Comparison of ENCODE assay signal across 8 mouse cellular contexts in the genomic region with DNA sequence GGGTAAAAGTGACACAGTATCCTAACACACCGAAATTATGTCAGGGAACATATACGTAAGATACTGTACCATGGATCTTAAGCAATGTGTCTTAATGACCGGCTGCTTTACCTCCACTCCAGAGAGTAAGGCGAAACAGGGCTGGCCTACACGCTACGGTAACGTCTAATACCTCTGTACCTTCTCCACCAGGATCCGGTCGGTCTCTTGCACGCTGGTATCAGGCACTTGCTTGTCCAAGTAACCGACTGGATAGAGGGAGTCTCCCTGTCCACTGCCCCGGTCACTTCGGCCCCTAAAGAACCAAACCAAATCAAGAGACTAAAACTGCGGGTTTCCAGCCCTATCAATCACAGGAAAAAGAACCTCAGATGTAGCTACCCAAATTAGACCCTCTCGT. TPM values are rescaled to one million over a fixed set of nuclear protein-coding genes. Genes with fewer than 3 reads are reported as not detected.
DNase-seq lines count a peak whose midpoint lies in the region; ATAC-seq lines count a peak whose summit lies in the region.

No protein-coding gene starts in this region.

- H3K27ac ChIP-seq in kidney, embryonic 15.5 days: peak overlapping the region; percentile 94; the same call in 1 of the 2 replicates

- H3K4me1 ChIP-seq in kidney, embryonic 15.5 days: peaks cover 11% of the 10 kb centered on the region

- H3K4me2 ChIP-seq in kidney, embryonic 15.5 days: peak overlapping the region; percentile 73

- peak overlapping the region; percentile 80 for H3K4me3 ChIP-seq in kidney, embryonic 15.5 days (replicated peaks)

- H3K27me3 ChIP-seq in kidney, embryonic 15.5 days: no peaks in the 10 kb centered on the region

- 16% methylated on average over 15 of the region's 15 CpGs for WGBS in kidney, embryonic 15.5 days

- ATAC-seq in kidney, embryonic 15.5 days (replicated peaks; ENCODE audit: low FRiP score): peak; percentile 63
- ATAC-seq in erythroid progenitor cell, adult 5-6 weeks (replicated peaks; ENCODE audit: low FRiP score, poor library complexity, severe bottlenecking): peak; percentile 58
- peak; percentile 18; the same call in 1 of the 2 replicates for ATAC-seq in monocyte, adult 5-6 weeks (replicated peaks; ENCODE audit: insufficient number of reproducible peaks, low FRiP score, low TSS enrichment, poor library complexity, severe bottlenecking)

- no peak for DNase-seq in kidney, adult 11 months
- peak; percentile 33 for DNase-seq in MN1 (ENCODE audit: low spot score)
- peak; percentile 16 to 24 for DNase-seq in kidney, postnatal 4 days
- no peak for DNase-seq in urinary bladder, adult 2 months (ENCODE audit: low spot score)
- DNase-seq in layer of hippocampus, adult 9-10 months (ENCODE audit: low spot score): no peak

- peaks cover 24% of the 10 kb centered on the region for H3K36me3 ChIP-seq in kidney, embryonic 15.5 days

- H3K9ac ChIP-seq in kidney, embryonic 15.5 days: peak overlapping the region; percentile 73

- no peaks in the 10 kb centered on the region for H3K9me3 ChIP-seq in kidney, embryonic 15.5 days (replicated peaks)

RNA-seq across cellular contexts. Expression of gene Emc4, which starts 0.6 kb away (rescaled TPM):
- polyA plus RNA-seq in kidney, embryonic 15.5 days (2015; fragmentation: Nextera tagmentation; extraction: Ambion mirVana): 120 and 123 TPM in 2 replicates
- 23.5 and 30.3 TPM in 2 replicates for total RNA-seq in erythroid progenitor cell, adult 5-6 weeks (2015; ENCODE audit: low replicate concordance)
- 9.9 and 11.3 TPM in 2 replicates for total RNA-seq in erythroid progenitor cell, adult 5-6 weeks (2017; ENCODE audit: low replicate concordance)
- 33.5 to 44.1 TPM (median 34.3 TPM) in 3 replicates for total RNA-seq in monocyte, adult 5-6 weeks (2017)
- 89.9 and 92.4 TPM in 2 replicates for polyA plus RNA-seq in urinary bladder, adult 2 months (2012; rRNA removed)

RNA-seq across cellular contexts. Expression of gene Katnbl1, which starts 11.8 kb away (rescaled TPM):
- 38.4 and 42.3 TPM in 2 replicates for polyA plus RNA-seq in kidney, embryonic 15.5 days (2015; fragmentation: Nextera tagmentation; extraction: Ambion mirVana)
- total RNA-seq in erythroid progenitor cell, adult 5-6 weeks (2015; ENCODE audit: low replicate concordance): 21.3 and 29.3 TPM in 2 replicates
- total RNA-seq in erythroid progenitor cell, adult 5-6 weeks (2017; ENCODE audit: low replicate concordance): 20.7 and 21.3 TPM in 2 replicates
- total RNA-seq in monocyte, adult 5-6 weeks (2017): 11.0 to 20.2 TPM (median 14.8 TPM) in 3 replicates
- 10.6 and 12.8 TPM in 2 replicates for polyA plus RNA-seq in urinary bladder, adult 2 months (2012; rRNA removed)

Comparison
In these comparisons a context has a peak if more than half of its experiments do, and no peak if none do; other contexts are left out.
1. DNase-seq: peak in MN1 (single experiment) and kidney, postnatal 4 days (2 of 2); none in kidney, adult 11 months (single experiment), urinary bladder, adult 2 months (single experiment) and layer of hippocampus, adult 9-10 months (single experiment).
2. Peak in every context shown above with its lines, with median percentiles within 50 percentile points of each other: ATAC-seq.